Mouse (Mus musculus) kidney, postnatal 14 days (tissue): ENCODE measurements around the gene Coro1c.

Source experiments
- DNase-seq: peaks from one replicate; pipeline ENCODE4 v3.0.0; 2022; ENCODE audit warnings: mixed read lengths

Gene Coro1c

GRCm38 (mm10) chr5:113854494-113854893 is 54.1 kb downstream of the Coro1c start:
- peak; percentile 83 for DNase-seq

- no peak for DNase-seq
These were observed 55.0 kb downstream of the Coro1c start for GRCm38 (mm10) chr5:113853541-113853940.

DNA sequence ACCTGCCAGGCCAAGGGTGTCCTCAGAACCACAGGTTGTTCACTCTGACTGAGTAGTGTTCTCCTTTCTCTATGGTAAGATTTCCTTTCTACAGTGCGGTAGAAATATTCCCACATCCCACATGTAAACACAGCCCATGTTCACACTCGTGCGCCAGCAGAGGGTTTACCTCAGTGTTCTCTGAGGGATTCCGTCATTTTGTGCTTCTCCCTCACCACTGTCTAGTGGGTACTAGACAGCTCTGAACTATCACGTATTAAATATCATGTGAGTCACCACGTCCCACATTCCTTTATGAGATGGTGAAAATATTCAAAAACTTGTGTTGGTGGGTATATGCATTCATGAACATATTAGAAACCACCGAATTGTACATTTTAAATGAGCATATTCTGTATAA is 56.1 kb downstream of the Coro1c start:
- DNase-seq = no peak

DNA sequence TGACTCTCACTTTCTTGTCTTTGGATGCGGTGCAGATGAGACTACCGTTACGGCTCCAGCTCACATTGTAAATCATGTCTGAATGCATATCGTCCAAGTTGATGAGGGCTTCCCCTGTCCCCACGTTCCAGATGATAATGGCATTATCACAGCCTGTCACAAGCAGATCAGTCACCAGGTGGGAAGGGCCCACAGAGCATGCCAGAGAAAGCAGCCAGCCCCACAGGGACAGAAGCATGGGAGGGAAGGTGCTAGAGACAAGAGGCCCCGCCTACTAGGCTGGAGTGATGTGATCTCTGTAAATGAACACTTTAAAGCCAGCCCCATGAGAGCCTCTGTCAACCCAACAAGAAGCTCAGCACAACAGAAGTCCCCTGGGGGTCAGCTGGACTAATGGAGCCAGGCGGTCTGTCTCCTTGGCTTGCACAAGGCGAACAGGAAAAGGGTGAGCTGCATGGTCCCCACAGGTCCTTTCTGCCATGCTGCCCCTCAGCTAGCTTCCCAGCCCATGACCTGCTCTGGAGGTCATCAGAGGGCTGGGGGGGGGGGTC is 57.8 kb downstream of the Coro1c start:
- no peak for DNase-seq

DNA sequence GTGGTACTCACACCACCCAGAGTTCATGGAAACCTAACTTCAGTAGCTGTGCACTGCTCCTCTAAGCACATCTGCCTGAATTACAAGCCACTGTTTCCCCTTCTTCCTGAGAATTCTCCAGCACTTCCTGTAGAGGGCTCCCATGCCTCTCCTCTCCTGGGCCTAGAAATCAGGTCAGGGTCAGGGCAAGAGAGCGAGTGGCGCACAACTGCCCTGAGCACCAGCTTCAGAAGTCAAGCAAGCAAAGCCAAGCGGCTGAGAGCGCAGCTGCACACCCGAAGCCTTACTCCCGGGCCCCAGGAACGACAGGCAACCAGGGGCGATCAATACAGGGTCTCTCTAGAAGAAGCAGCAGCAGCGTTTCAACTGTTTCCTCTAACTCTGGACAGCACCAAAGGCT is 60.9 kb downstream of the Coro1c start:
- DNase-seq = no peak

DNA sequence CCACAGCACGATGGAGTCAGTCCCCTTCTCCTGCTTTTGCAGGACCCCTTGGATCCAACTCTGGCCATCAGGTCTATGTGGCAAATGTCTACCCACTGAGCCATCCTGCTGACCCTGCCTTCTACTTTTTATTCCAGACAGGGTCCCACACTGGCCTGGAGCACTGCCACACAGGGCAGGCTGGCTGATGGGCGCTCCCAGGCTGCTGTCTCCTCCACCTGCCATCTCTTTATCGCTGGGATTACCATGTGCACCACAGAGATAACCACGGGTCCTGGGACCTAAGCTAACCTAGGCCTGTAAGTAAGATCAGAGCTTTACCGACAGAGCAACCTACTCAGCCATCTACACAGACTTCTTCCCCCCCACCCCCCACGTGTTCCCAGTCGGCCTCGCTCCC is 61.9 kb downstream of the Coro1c start:
- no peak for DNase-seq

- no peak for DNase-seq
These were observed 62.9 kb downstream of the Coro1c start for GRCm38 (mm10) chr5:113845627-113846026.

- DNase-seq = peak; percentile 49
These were observed 63.8 kb downstream of the Coro1c start for GRCm38 (mm10) chr5:113844721-113845120.

- DNase-seq = peak; percentile 31
These were observed 64.5 kb downstream of the Coro1c start for GRCm38 (mm10) chr5:113844106-113844505.

- no peak for DNase-seq
These were observed 65.7 kb downstream of the Coro1c start for GRCm38 (mm10) chr5:113842906-113843305.

GRCm38 (mm10) chr5:113842244-113842643 is 66.3 kb downstream of the Coro1c start:
- DNase-seq = no peak

GRCm38 (mm10) chr5:113841243-113842225 is 67.0 kb downstream of the Coro1c start:
- DNase-seq = no peak

DNA sequence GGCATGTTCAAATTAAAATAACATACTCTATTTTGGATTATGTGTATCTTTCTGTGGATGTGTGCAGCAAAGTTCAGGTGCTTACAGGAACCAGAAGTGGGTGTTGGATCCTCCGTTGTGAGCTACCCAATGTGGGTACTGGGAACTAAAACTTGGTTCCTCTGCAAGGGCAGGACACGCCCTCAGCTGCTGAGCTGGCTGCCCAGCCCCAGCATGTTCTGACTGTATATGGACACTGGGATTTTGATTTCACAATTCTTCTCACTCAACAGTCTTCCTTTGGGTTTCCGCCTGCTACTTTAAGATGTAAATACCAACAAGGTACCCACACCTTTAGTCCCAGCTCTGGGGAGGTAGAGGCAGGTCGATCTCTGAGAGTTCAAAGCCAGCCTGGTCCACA is 68.1 kb downstream of the Coro1c start:
- DNase-seq = no peak

- DNase-seq = no peak
These were observed 71.6 kb downstream of the Coro1c start for GRCm38 (mm10) chr5:113836961-113837360.

DNA sequence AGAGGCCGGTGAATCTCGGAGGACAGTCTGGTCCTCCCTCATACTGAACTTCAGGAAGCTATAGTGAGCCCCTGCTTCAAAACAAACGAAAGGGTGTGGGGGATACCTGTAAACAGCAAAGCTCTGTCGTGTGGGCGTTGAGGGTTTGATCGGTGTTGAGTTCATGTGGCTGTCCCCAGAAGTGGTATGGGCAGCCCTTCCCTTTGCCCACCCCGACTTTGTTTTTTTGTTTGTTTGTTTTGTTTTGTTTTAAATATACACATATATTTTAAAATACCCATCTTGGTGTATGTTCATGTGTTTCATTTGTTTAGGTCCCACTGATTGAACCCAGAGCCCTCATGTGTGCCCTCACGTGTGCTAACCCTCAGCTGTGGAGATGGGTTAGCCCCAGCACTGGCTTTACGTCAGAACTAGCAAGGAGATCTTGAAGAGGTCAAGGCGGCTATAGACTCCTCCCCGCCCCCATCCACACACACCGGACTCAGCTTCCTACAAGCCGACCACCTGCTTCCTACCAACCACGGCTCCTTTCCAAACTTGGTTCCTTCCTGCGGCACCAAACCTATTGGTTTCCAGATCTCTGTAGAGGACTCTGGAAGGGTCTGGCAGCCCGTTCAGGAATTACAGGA is 75.1 kb downstream of the Coro1c start:
- DNase-seq = no peak

DNA sequence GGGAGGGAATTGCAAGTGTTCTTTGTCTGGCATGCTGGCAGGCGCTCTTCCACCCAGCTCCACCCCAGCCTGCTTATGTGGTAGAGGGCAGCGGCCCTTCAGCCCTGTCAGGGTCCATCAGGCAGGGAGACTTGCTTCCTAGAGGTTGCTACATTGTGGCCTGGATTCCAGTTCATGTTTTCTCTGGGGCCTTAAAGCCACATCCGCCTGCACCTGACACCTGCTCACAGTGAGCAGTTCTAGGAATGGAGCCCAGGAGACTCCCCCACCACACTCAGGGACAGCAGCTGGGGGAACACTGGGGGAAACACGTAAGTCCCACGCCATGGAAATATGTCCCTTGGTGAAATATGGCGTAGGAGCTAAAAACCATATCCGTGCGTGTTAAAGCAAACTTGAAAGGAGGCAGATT is 76.1 kb downstream of the Coro1c start, which contains the start of gene Selplg:
Gene Selplg (minus strand): TSS at position 155 of the 412 bp plus-strand sequence.
- no peak for DNase-seq

DNA sequence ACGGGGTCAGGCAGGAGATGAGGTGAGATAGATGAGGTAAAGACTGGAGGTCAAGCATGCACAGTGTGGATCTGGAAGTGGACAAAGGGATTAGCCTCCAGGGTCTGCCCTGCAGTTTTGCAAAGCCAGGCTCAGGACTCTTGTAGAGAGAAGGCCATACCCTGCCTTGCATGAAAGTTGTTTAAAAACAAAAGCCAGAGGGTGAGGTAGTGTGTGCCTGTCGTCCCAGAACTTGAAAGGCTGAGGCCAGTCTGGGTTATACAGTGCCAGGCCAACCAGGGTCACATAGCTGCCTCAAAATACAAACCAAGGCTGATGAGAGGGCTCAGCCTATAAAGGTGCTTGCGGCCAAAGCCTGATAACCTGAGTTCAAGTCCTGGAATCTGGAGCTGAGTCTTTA is 76.8 kb downstream of the Coro1c start:
- DNase-seq = no peak

GRCm38 (mm10) chr5:113830796-113831195 is 77.8 kb downstream of the Coro1c start:
- DNase-seq = no peak

DNA sequence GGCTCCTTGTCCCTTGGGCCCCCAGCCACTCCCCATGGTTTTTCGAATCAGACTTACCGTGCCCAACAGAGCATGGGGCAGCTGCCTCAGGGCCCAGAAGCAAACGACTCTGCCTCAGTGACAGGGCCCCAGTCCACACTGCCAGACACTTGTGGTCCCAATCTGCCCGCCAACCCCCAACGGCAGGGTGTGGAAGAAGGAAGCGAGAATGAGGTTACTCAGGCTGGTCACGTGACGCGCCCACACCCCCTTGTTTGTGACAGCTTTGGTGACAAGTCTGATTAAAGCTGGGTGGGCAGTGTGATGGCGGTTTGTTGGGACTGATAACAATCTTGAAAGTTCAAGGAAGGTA is 78.3 kb downstream of the Coro1c start:
- no peak for DNase-seq

DNA sequence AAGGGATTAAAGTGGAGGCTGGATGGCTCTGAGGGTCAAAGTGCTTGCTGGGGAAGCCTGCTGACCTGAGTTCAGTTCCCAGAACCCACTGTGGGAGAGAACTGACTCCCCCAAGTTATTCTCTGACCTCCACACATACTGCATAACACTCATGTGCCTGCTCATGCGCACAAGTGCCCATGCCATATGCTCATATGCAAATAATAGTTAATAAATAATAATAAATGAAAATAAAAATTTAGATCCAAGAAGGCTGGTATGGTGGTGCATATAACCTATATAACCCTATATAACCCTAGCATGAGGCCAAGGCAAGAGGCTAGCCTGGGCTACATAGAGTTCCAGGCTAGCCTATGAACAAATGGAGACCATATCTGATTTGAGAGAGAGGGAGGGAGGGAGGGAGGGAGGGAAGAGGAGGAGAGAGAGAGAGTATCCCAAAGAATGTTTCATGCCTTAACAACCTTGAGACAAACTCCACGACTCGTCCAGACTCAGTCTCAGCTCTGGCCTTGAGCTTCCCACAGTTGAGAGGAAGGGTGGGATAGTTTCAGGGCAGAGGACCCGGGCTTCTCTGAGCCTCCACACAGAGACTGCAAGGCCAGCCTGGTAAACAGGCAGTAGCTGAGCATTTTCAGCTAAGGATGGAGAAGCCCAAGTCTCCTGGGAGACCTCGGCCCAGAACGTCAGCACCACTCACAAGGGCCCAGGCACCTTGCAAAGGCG is 78.8 kb downstream of the Coro1c start:
- DNase-seq = no peak

DNA sequence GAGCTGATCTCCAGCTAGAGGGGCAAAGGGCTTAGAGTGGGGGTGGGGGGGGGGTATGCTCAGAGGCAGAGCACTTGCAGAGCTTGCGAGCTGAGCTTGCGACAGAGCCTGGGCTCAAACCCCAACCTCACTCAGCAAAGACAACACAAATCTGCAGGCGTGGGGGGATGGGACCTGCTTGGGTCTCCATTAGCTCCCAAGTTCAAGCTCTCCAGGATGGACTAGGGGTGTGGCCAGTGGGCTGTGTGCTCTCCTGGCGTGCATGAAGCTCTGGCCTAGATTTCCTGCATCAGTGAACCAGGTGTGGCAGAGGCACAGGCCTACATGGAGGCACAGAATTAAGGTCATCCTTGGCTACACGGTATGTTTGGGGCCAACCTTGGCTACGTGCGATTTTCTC is 80.1 kb downstream of the Coro1c start:
- DNase-seq = no peak

- DNase-seq = no peak
These were observed 80.6 kb downstream of the Coro1c start for GRCm38 (mm10) chr5:113827991-113828411.

DNA sequence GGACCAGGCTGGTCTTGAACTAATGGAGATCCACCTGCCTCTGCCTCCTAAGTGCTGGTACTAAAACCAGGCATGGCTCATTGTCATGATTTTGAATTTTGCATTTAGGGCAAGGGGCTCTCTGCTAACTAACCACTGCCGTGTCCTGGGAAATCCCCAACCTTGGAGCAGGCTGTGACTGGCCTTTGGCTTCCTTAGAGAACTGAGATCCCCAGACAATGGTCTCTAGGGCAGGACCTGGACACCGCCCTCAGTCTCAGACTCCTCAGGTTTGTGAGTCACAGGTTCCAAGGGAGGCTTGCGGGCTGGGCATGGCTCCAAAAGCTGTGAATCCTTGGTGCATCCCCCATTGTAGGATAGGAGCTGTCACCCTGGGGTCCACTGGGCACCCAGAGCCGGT is 81.9 kb downstream of the Coro1c start:
- DNase-seq = no peak
